7 mouse cellular contexts compared by ENCODE assay signal in genomic region chr6:88549137-88549814, GRCm38 (mm10). TPM values are rescaled to one million over a fixed set of nuclear protein-coding genes. Genes with fewer than 3 reads are reported as not detected.
DNase-seq lines count a peak whose midpoint lies in the region; ATAC-seq and TF ChIP-seq lines count a peak whose summit lies in the region.

No protein-coding gene starts in this region.

- peaks cover 38% of the 10 kb centered on the region for H3K27me3 ChIP-seq in midbrain, embryonic 10.5 days (ENCODE audit: low read depth, poor library complexity, severe bottlenecking)
- peaks cover 15% of the 10 kb centered on the region; the same call in 1 of the 2 replicates for H3K27me3 ChIP-seq in midbrain, embryonic 13.5 days
- no peaks in the 10 kb centered on the region for H3K27me3 ChIP-seq in hindbrain, embryonic 14.5 days (ENCODE audit: control insufficient read depth, insufficient read depth, low read length)
- 0 out of 2 replicates have a peak, but pooled peaks cover 7% of the 10 kb centered on the region for H3K27me3 ChIP-seq in limb, embryonic 14.5 days (ENCODE audit: control insufficient read depth, insufficient read depth, low read length)

- no peaks in the 10 kb centered on the region for H3K36me3 ChIP-seq in midbrain, embryonic 10.5 days
- H3K36me3 ChIP-seq in midbrain, embryonic 13.5 days: no peaks in the 10 kb centered on the region
- H3K36me3 ChIP-seq in hindbrain, embryonic 14.5 days (replicated peaks; ENCODE audit: control insufficient read depth, insufficient read depth): no peaks in the 10 kb centered on the region
- H3K36me3 ChIP-seq in limb, embryonic 14.5 days (ENCODE audit: control insufficient read depth, insufficient read depth, low read length): no peaks in the 10 kb centered on the region

- H3K9ac ChIP-seq in midbrain, embryonic 13.5 days (replicated peaks): no peak overlapping the region
- no peak overlapping the region for H3K9ac ChIP-seq in hindbrain, embryonic 14.5 days
- H3K9ac ChIP-seq in limb, embryonic 14.5 days (ENCODE audit: low read depth, low read length, severe bottlenecking): no peak overlapping the region

- no peak overlapping the region for H3K4me3 ChIP-seq in midbrain, embryonic 10.5 days
- H3K4me3 ChIP-seq in midbrain, embryonic 13.5 days (replicated peaks): no peak overlapping the region
- no peak overlapping the region for H3K4me3 ChIP-seq in hindbrain, embryonic 14.5 days (replicated peaks; ENCODE audit: low read length)
- no peak overlapping the region for H3K4me3 ChIP-seq in limb, embryonic 14.5 days (replicated peaks; ENCODE audit: low read length)

- no peak overlapping the region for H3K4me2 ChIP-seq in midbrain, embryonic 13.5 days (replicated peaks)
- no peak overlapping the region for H3K4me2 ChIP-seq in hindbrain, embryonic 14.5 days (replicated peaks)
- no peak overlapping the region for H3K4me2 ChIP-seq in limb, embryonic 14.5 days (replicated peaks; ENCODE audit: low read depth, low read length, severe bottlenecking)

- no peak for TF ChIP-seq POLR2A in limb, embryonic 14.5 days (IDR thresholded peaks at IDR 0.05; ENCODE audit: borderline replicate concordance, extremely low read depth, insufficient read depth, insufficient read length)

- DNase-seq in midbrain, embryonic 10.5 days (ENCODE audit: low spot score): peak; percentile 64
- DNase-seq in adipocyte (ENCODE audit: low spot score): peak; percentile 80
- DNase-seq in embryo, embryonic 11 days: peak; percentile 68
- DNase-seq in hindbrain, embryonic 14.5 days (ENCODE audit: low spot score): peak; percentile 91
- DNase-seq in limb, embryonic 14.5 days (ENCODE audit: low spot score): peak; percentile 69
- DNase-seq in right cerebral cortex, adult 2 months (ENCODE audit: low spot score in 2 of 2): peak; percentile 74 to 81

- no peak overlapping the region for H3K27ac ChIP-seq in midbrain, embryonic 10.5 days (replicated peaks)
- H3K27ac ChIP-seq in midbrain, embryonic 13.5 days: no peak overlapping the region
- H3K27ac ChIP-seq in hindbrain, embryonic 14.5 days: no peak overlapping the region
- no peak overlapping the region for H3K27ac ChIP-seq in limb, embryonic 14.5 days (replicated peaks; ENCODE audit: low read depth, low read length)

- WGBS in midbrain, embryonic 10.5 days: 33% methylated on average over 4 of the region's 4 CpGs
- WGBS in midbrain, embryonic 13.5 days: 17% methylated on average over 4 of the region's 4 CpGs
- 28% methylated on average over 4 of the region's 4 CpGs for WGBS in hindbrain, embryonic 14.5 days
- WGBS in limb, embryonic 14.5 days: 39% methylated on average over 4 of the region's 4 CpGs

- H3K9me3 ChIP-seq in midbrain, embryonic 10.5 days (replicated peaks): no peaks in the 10 kb centered on the region
- no peaks in the 10 kb centered on the region for H3K9me3 ChIP-seq in midbrain, embryonic 13.5 days
- H3K9me3 ChIP-seq in hindbrain, embryonic 14.5 days (ENCODE audit: control insufficient read depth, low read length): no peaks in the 10 kb centered on the region
- no peaks in the 10 kb centered on the region for H3K9me3 ChIP-seq in limb, embryonic 14.5 days (ENCODE audit: control insufficient read depth, low read length)

- peaks cover 16% of the 10 kb centered on the region for H3K4me1 ChIP-seq in midbrain, embryonic 10.5 days
- H3K4me1 ChIP-seq in midbrain, embryonic 13.5 days (replicated peaks): peaks cover 11% of the 10 kb centered on the region
- H3K4me1 ChIP-seq in hindbrain, embryonic 14.5 days (replicated peaks; ENCODE audit: control insufficient read depth, insufficient read depth, low read length): peaks cover 9% of the 10 kb centered on the region; the same call in 1 of the 2 replicates
- no peaks in the 10 kb centered on the region for H3K4me1 ChIP-seq in limb, embryonic 14.5 days (ENCODE audit: control insufficient read depth, insufficient read depth, low read length)

- ATAC-seq in midbrain, embryonic 13.5 days: no peak
- no peak for ATAC-seq in hindbrain, embryonic 14.5 days (ENCODE audit: low FRiP score)
- ATAC-seq in limb, embryonic 14.5 days (ENCODE audit: low FRiP score, low read depth): no peak

RNA-seq across cellular contexts. Expression of gene Sec61a1, which starts 30.6 kb away (rescaled TPM):
- 208 and 215 TPM in 2 replicates for polyA plus RNA-seq in midbrain, embryonic 10.5 days (2016; fragmentation: Nextera tagmentation; extraction: Ambion mirVana)
- polyA plus RNA-seq in midbrain, embryonic 13.5 days (2015; fragmentation: Nextera tagmentation; extraction: Ambion mirVana): 172 and 176 TPM in 2 replicates
- polyA plus RNA-seq in hindbrain, embryonic 14.5 days (2014; fragmentation: Nextera tagmentation; extraction: Ambion mirVana): 140 and 155 TPM in 2 replicates
- polyA plus RNA-seq in limb, embryonic 14.5 days (2012; rRNA removed): 254 and 348 TPM in 2 replicates
- 270 and 273 TPM in 2 replicates for polyA plus RNA-seq in limb, embryonic 14.5 days (2014; fragmentation: Nextera tagmentation; extraction: Ambion mirVana)
